Mouse (Mus musculus) brain, embryonic 14.5 days (tissue): ENCODE data around the gene Bcor.

Experiments used
- CTCF ChIP-seq: fragments of 200-500 bp; IDR thresholded peaks from 2 replicates; pipeline ENCODE4 v1.5.1; 2012; ENCODE audit warnings: inconsistent platforms, mild to moderate bottlenecking, moderate library complexity, borderline replicate concordance; ENCODE audit not compliant: insufficient read depth, insufficient read length; ENCODE audit errors: extremely low read depth
- POLR2A ChIP-seq: fragments of 200-500 bp; IDR thresholded peaks from 2 replicates; pipeline ENCODE4 v1.6.1; 2012; ENCODE audit warnings: mild to moderate bottlenecking, inconsistent platforms, borderline replicate concordance; ENCODE audit not compliant: poor library complexity, insufficient read depth, insufficient read length, severe bottlenecking; ENCODE audit errors: extremely low read depth

DNA sequence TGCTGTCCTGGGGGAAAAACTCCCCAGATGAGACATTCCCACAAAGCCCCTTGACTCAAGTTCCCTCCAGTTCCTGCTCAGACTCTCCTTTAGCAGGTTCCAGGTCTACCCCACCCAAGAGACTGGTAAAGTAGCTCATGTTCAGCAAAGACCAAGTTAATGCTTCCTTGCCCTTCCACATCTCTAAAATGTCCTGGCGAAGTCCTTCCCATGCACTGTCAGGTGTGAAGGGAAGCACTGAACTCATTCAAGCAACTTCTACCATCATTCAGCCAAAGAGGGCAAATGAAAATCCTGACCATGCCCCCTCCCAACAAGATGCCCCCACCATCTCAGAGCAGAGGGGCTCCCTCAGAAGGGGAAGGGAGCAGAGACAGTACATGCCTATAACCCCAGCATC lies 107.5 kb downstream of the Bcor start:
- TF ChIP-seq CTCF (no peak), POLR2A (no peak)
